Comparison of ENCODE assay signal across 12 mouse cellular contexts in genomic region chr5:142443514-142443913, GRCm38 (mm10). TPM values are rescaled to one million over a fixed set of nuclear protein-coding genes. Genes with fewer than 3 reads are reported as not detected.
A peak's percentile ranks its signal among the peaks of the same experiment; 100 is the strongest.
DNase-seq lines count a peak whose midpoint lies in the region; TF ChIP-seq lines count a peak whose summit lies in the region.
"Had no signal": no experiment of that assay in that cellular context is flagged by ENCODE, and none has a peak within 500 bp of the region (broad histone marks: within the 10 kb centered on the region; RNA-seq: fewer than 3 reads in every experiment).

No protein-coding gene starts in this region.

- H3K4me1 ChIP-seq in E14TG2a.4 (replicated peaks; ENCODE audit: low read depth, low read length), result peaks cover 92% of the 10 kb centered on the region
- peaks cover 93% of the 10 kb centered on the region for H3K4me1 ChIP-seq in embryonic facial prominence, embryonic 10.5 days

- DNase-seq in kidney, adult 9 months, result peak; percentile 42
- no peak for DNase-seq in kidney, postnatal 14 days
- no peak for DNase-seq in embryonic facial prominence, embryonic 10.5 days (ENCODE audit: low spot score)
- DNase-seq in lung, postnatal 25 days (ENCODE audit: low spot score), result peak; percentile 41
- no peak for DNase-seq in left cerebral cortex, postnatal 14 days (ENCODE audit: low spot score in 2 of 2)
- no peak for DNase-seq in frontal cortex, postnatal 10 days (ENCODE audit: low spot score in 2 of 2)
- DNase-seq: adrenal gland, postnatal 10 days; cerebellum, adult 11-12 months; thymus, postnatal 14 days had no signal

- H3K9me3 ChIP-seq in E14TG2a.4 (ENCODE audit: low read length), result no peaks in the 10 kb centered on the region
- H3K9me3 ChIP-seq in embryonic facial prominence, embryonic 10.5 days, result no peaks in the 10 kb centered on the region
- H3K9me3 ChIP-seq: forebrain, embryonic 13.5 days had no signal

- WGBS in embryonic facial prominence, embryonic 10.5 days, result 78% methylated on average over 15 of the region's 15 CpGs

- no peaks in the 10 kb centered on the region for H3K27me3 ChIP-seq in E14TG2a.4 (ENCODE audit: insufficient read depth, low read length)
- H3K27me3 ChIP-seq in embryonic facial prominence, embryonic 10.5 days (replicated peaks; ENCODE audit: low read depth, poor library complexity, severe bottlenecking), result 0 out of 2 replicates have a peak, but pooled peaks cover 3% of the 10 kb centered on the region

- peak overlapping the region; percentile 41 for H3K4me3 ChIP-seq in E14TG2a.4 (replicated peaks; ENCODE audit: low read length)
- H3K4me3 ChIP-seq in embryonic facial prominence, embryonic 10.5 days, result no peak overlapping the region
- H3K4me3 ChIP-seq: forebrain, embryonic 13.5 days had no signal

- 0 out of 2 replicates have a peak overlapping the region, but pooled peaks have one; percentile 11 for H3K27ac ChIP-seq in embryonic facial prominence, embryonic 10.5 days (replicated peaks)
- H3K27ac ChIP-seq: forebrain, embryonic 13.5 days; hindbrain, postnatal 0 days had no signal

- intact Hi-C loops in left cerebral cortex, postnatal 14 days (cut with DNase I), result no loop called here

- H3K36me3 ChIP-seq in E14TG2a.4 (ENCODE audit: insufficient read depth, low read length), result peaks cover 13% of the 10 kb centered on the region
- H3K36me3 ChIP-seq in embryonic facial prominence, embryonic 10.5 days (replicated peaks), result peaks cover 5% of the 10 kb centered on the region

- TF ChIP-seq CTCF in E14TG2a.4 (conservative IDR thresholded peaks at IDR 0.05; ENCODE audit: low read length), result no peak

RNA-seq across cellular contexts. Expression of gene Ap5z1, which starts 20.2 kb away (rescaled TPM):
- polyA plus RNA-seq in embryonic facial prominence, embryonic 10.5 days (2016; fragmentation: Nextera tagmentation; extraction: Ambion mirVana), result 14.1 and 14.8 TPM in 2 replicates
- 10 to 100 TPM; 18.6 to 21.0 TPM for total RNA-seq in left cerebral cortex, postnatal 14 days (2021)

RNA-seq across cellular contexts. Expression of gene Foxk1, which starts 42.2 kb away (rescaled TPM):
- 4.8 and 5.1 TPM in 2 replicates for polyA plus RNA-seq in embryonic facial prominence, embryonic 10.5 days (2016; fragmentation: Nextera tagmentation; extraction: Ambion mirVana)
- 10 to 100 TPM; 40.6 to 43.4 TPM for total RNA-seq in left cerebral cortex, postnatal 14 days (2021)

Comparison
In these comparisons a context has a peak if more than half of its experiments do, and no peak if none do; other contexts are left out.
1. DNase-seq: peak in kidney, adult 9 months (single experiment) and lung, postnatal 25 days (single experiment); none in kidney, postnatal 14 days (single experiment), embryonic facial prominence, embryonic 10.5 days (single experiment), left cerebral cortex, postnatal 14 days (0 of 2) and frontal cortex, postnatal 10 days (0 of 2).